Mouse (Mus musculus) spleen, postnatal 36 days (tissue): ENCODE measurements around the gene Cox6b1.

Experiments
- DNase-seq, 2 experiments: peaks; one replicate each; pipeline ENCODE4 v3.0.0; 2022; ENCODE audit warnings: low spot score in 2 of 2, mixed read lengths in 1 of 2

Gene Cox6b1

GRCm38 (mm10) chr7:30610043-30610442 lies 15.9 kb downstream of the Cox6b1 start:
- DNase-seq = no peak

- DNase-seq = no peak
Measured at GRCm38 (mm10) chr7:30608476-30608875, 17.5 kb downstream of the Cox6b1 start.

GRCm38 (mm10) chr7:30607706-30608309 lies 18.1 kb downstream of the Cox6b1 start:
- DNase-seq = peak; percentile 57 to 64

GRCm38 (mm10) chr7:30604944-30605343 lies 21.0 kb downstream of the Cox6b1 start:
- no peak for DNase-seq

- no peak for DNase-seq
Measured at GRCm38 (mm10) chr7:30604424-30604823, 21.5 kb downstream of the Cox6b1 start.

- no peak for DNase-seq
Measured at GRCm38 (mm10) chr7:30602583-30602982, 23.4 kb downstream of the Cox6b1 start.

GRCm38 (mm10) chr7:30600651-30601050 lies 25.3 kb downstream of the Cox6b1 start:
- DNase-seq = no peak

GRCm38 (mm10) chr7:30599933-30600353 lies 26.0 kb downstream of the Cox6b1 start:
- peak; percentile 70 to 74 for DNase-seq

- no peak for DNase-seq
Measured at GRCm38 (mm10) chr7:30598786-30599185, 27.2 kb downstream of the Cox6b1 start, which contains the start of gene Zbtb32. TSS of gene Zbtb32 (minus strand) at chr7:30598909.

GRCm38 (mm10) chr7:30596811-30597210 lies 29.1 kb downstream of the Cox6b1 start:
- DNase-seq = no peak

GRCm38 (mm10) chr7:30596093-30596492 lies 29.9 kb downstream of the Cox6b1 start:
- no peak for DNase-seq

GRCm38 (mm10) chr7:30594510-30595024 lies 31.4 kb downstream of the Cox6b1 start:
- no peak for DNase-seq

- no peak for DNase-seq
Measured at GRCm38 (mm10) chr7:30593579-30594509, 32.1 kb downstream of the Cox6b1 start.

GRCm38 (mm10) chr7:30592772-30593423 lies 33.1 kb downstream of the Cox6b1 start:
- DNase-seq = no peak

GRCm38 (mm10) chr7:30591605-30591951 lies 34.4 kb downstream of the Cox6b1 start:
- DNase-seq = no peak

GRCm38 (mm10) chr7:30590927-30591604 lies 34.9 kb downstream of the Cox6b1 start:
- no peak for DNase-seq

GRCm38 (mm10) chr7:30589435-30590301 lies 36.3 kb downstream of the Cox6b1 start:
- DNase-seq = peak; percentile 68 to 79

GRCm38 (mm10) chr7:30588676-30589434 lies 37.1 kb downstream of the Cox6b1 start, which contains the start of gene Kmt2b:
TSS of gene Kmt2b (minus strand) at chr7:30588726.
- peak; percentile 97 to 98 for DNase-seq

GRCm38 (mm10) chr7:30587842-30588667 lies 37.9 kb downstream of the Cox6b1 start:
- DNase-seq = peak; percentile 38 to 53
